In the genomic region with DNA sequence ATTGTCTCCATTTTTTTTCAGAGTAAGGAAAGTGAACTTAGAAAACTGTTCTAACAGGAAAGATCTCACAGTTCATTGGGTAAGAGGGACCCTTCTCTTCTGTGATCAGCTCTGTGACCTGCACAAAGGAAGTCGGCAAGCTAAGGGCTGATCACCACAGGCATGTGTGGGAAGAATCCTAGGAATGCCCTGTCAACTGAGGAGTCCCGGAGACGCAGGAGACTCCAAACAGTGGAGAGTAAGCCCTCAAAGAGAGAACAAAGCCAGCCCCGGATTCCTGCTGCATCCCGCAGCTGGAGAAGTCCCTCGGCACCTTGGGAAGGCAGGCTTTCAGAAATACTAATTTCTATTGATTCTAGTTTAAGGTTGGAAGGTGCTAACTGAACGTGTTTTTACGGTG, we compare ENCODE assay signal across 8 mouse cellular contexts. TPM values are rescaled to one million over a fixed set of nuclear protein-coding genes. Genes with fewer than 3 reads are reported as not detected.
A peak's percentile ranks its signal among the peaks of the same experiment; 100 is the strongest.
DNase-seq lines count a peak whose midpoint lies in the region; ATAC-seq and TF ChIP-seq lines count a peak whose summit lies in the region.

No protein-coding gene starts in this region.

- in situ Hi-C loops in Patski (cut with MboI; ENCODE audit: low pct_unique_long_range_greater_than_20kb) = loop anchor here (10.0 to 25.0 kb wide), 5 partner anchors 466 to 1228 kb away; no protein-coding TSS in a partner anchor

- H3K4me1 ChIP-seq in forebrain, embryonic 15.5 days = peaks cover 78% of the 10 kb centered on the region
- H3K4me1 ChIP-seq in kidney, embryonic 15.5 days = peaks cover 74% of the 10 kb centered on the region

- CTCF ChIA-PET in Patski (lab: Charles Lee) = no interaction called here

- peak overlapping the region; percentile 26 for H3K4me3 ChIP-seq in forebrain, embryonic 15.5 days
- H3K4me3 ChIP-seq in kidney, embryonic 15.5 days (replicated peaks) = peak overlapping the region; percentile 11; the same call in 1 of the 2 replicates

- peak overlapping the region; percentile 36 for H3K27ac ChIP-seq in forebrain, embryonic 15.5 days (replicated peaks)
- H3K27ac ChIP-seq in kidney, embryonic 15.5 days = peak overlapping the region; percentile 75

- under 1% methylated on average over 8 of the region's 8 CpGs for WGBS in forebrain, embryonic 15.5 days
- WGBS in kidney, embryonic 15.5 days = 3% methylated on average over 8 of the region's 8 CpGs

- peaks cover 13% of the 10 kb centered on the region for H3K36me3 ChIP-seq in forebrain, embryonic 15.5 days
- H3K36me3 ChIP-seq in kidney, embryonic 15.5 days = peaks cover 18% of the 10 kb centered on the region

- peak overlapping the region; percentile 37 for H3K9ac ChIP-seq in forebrain, embryonic 15.5 days (replicated peaks)
- 0 out of 2 replicates have a peak overlapping the region, but pooled peaks have one; percentile 9 for H3K9ac ChIP-seq in kidney, embryonic 15.5 days

- ATAC-seq in Patski = peak; percentile 95
- peak; percentile 59 for ATAC-seq in forebrain, embryonic 15.5 days (replicated peaks)
- ATAC-seq in kidney, embryonic 15.5 days (replicated peaks; ENCODE audit: low FRiP score) = peak; percentile 87

- peak overlapping the region; percentile 46 for H3K4me2 ChIP-seq in forebrain, embryonic 15.5 days (replicated peaks)
- H3K4me2 ChIP-seq in kidney, embryonic 15.5 days = peak overlapping the region; percentile 44

- POLR2A ChIA-PET in Patski (lab: Charles Lee) = interaction anchor here (0.9 kb wide), 1 partner anchor 277 kb away, joined by 4 read pairs; no protein-coding TSS in a partner anchor

- DNase-seq in Patski (ENCODE audit: low read depth, low spot score) = no peak
- DNase-seq in mesoderm, embryonic 11.5 days (ENCODE audit: low read depth, low spot score) = peak; percentile 90
- no peak for DNase-seq in right cerebral cortex, postnatal 14 days
- no peak for DNase-seq in right cerebral cortex, adult 18-20 months
- no peak for DNase-seq in gastrocnemius, adult 8-10 months (ENCODE audit: low spot score in 2 of 2)
- DNase-seq in gastrocnemius, postnatal 25 days = no peak

- no peaks in the 10 kb centered on the region for H3K9me3 ChIP-seq in forebrain, embryonic 15.5 days
- H3K9me3 ChIP-seq in kidney, embryonic 15.5 days (replicated peaks) = no peaks in the 10 kb centered on the region

- no peak for TF ChIP-seq CTCF in Patski (IDR thresholded peaks at IDR 0.05)

- no peaks in the 10 kb centered on the region for H3K27me3 ChIP-seq in Patski
- no peaks in the 10 kb centered on the region for H3K27me3 ChIP-seq in forebrain, embryonic 15.5 days
- H3K27me3 ChIP-seq in kidney, embryonic 15.5 days = no peaks in the 10 kb centered on the region

RNA-seq across cellular contexts. Expression of a gene that starts 8.4 kb away (rescaled TPM):
- polyA plus RNA-seq in Patski (2021) = 41.4 TPM
- polyA plus RNA-seq in forebrain, embryonic 15.5 days (2015; fragmentation: Nextera tagmentation; extraction: Ambion mirVana) = 142 and 151 TPM in 2 replicates
- polyA plus RNA-seq in kidney, embryonic 15.5 days (2015; fragmentation: Nextera tagmentation; extraction: Ambion mirVana) = 41.6 and 43.5 TPM in 2 replicates
- 1 to 10 TPM; 3.2 to 4.5 (median 3.5) TPM for total RNA-seq in gastrocnemius, adult 8-10 months (2022)
- 10 to 100 TPM in 1 of 2 experiments, 1 to 10 TPM in 1; 9.3 to 10.5 TPM for total RNA-seq in gastrocnemius, postnatal 25 days (2021)
